8 mouse cellular contexts compared by ENCODE assay signal in genomic region chrX:56609623-56610317, GRCm38 (mm10). TPM values are rescaled to one million over a fixed set of nuclear protein-coding genes. Genes with fewer than 3 reads are reported as not detected.
DNase-seq lines count a peak whose midpoint lies in the region; ATAC-seq lines count a peak whose summit lies in the region.

TSS of gene Slc9a6 (plus strand) at chrX:56609757.

- H3K4me1 ChIP-seq in heart, embryonic 10.5 days, result peaks cover 3% of the 10 kb centered on the region; the same call in 1 of the 2 replicates
- H3K4me1 ChIP-seq in kidney, embryonic 15.5 days, result 0 out of 2 replicates have a peak, but pooled peaks cover 6% of the 10 kb centered on the region
- peaks cover 54% of the 10 kb centered on the region for H3K4me1 ChIP-seq in liver, embryonic 12.5 days
- no peaks in the 10 kb centered on the region for H3K4me1 ChIP-seq in stomach, embryonic 14.5 days (ENCODE audit: control insufficient read depth, insufficient read depth, low read length)

- peak; percentile 90 for DNase-seq in CD4-positive, CD25-positive, alpha-beta regulatory T cell, adult 2 months (ENCODE audit: low read depth, low spot score)
- peak; percentile 88 for DNase-seq in brain, adult 2 months (ENCODE audit: low read depth, low spot score)
- peak; percentile 86 for DNase-seq in heart, embryonic 10.5 days (ENCODE audit: low spot score)
- peak; percentile 44 to 65 for DNase-seq in natural killer cell, adult 2 months (ENCODE audit: low spot score in 2 of 2)

- no peaks in the 10 kb centered on the region for H3K27me3 ChIP-seq in heart, embryonic 10.5 days (ENCODE audit: insufficient read depth, poor library complexity, severe bottlenecking)
- no peaks in the 10 kb centered on the region for H3K27me3 ChIP-seq in kidney, embryonic 15.5 days
- no peaks in the 10 kb centered on the region for H3K27me3 ChIP-seq in liver, embryonic 12.5 days (replicated peaks)
- H3K27me3 ChIP-seq in stomach, embryonic 14.5 days (ENCODE audit: control insufficient read depth, insufficient read depth, low read length), result no peaks in the 10 kb centered on the region

- no peaks in the 10 kb centered on the region for H3K36me3 ChIP-seq in heart, embryonic 10.5 days
- H3K36me3 ChIP-seq in kidney, embryonic 15.5 days, result no peaks in the 10 kb centered on the region
- H3K36me3 ChIP-seq in liver, embryonic 12.5 days, result no peaks in the 10 kb centered on the region
- H3K36me3 ChIP-seq in stomach, embryonic 14.5 days (ENCODE audit: control insufficient read depth, insufficient read depth, low read length), result no peaks in the 10 kb centered on the region

- WGBS in heart, embryonic 10.5 days, result 14% methylated on average over 49 of the region's 50 CpGs
- 13% methylated on average over 33 of the region's 50 CpGs for WGBS in kidney, embryonic 15.5 days
- WGBS in liver, embryonic 12.5 days (ENCODE audit: insufficient replicate concordance), result 10% methylated on average over 28 of the region's 50 CpGs
- WGBS in stomach, embryonic 14.5 days, result 7% methylated on average over 36 of the region's 50 CpGs

- H3K9ac ChIP-seq in kidney, embryonic 15.5 days, result peak within 1 kb of the TSS; percentile 61
- peak within 1 kb of the TSS; percentile 76 for H3K9ac ChIP-seq in liver, embryonic 12.5 days
- H3K9ac ChIP-seq in stomach, embryonic 14.5 days (replicated peaks; ENCODE audit: low read depth, low read length), result peak within 1 kb of the TSS; percentile 53

- H3K4me2 ChIP-seq in kidney, embryonic 15.5 days, result peak within 1 kb of the TSS; percentile 66
- H3K4me2 ChIP-seq in liver, embryonic 12.5 days, result peak within 1 kb of the TSS; percentile 73
- H3K4me2 ChIP-seq in stomach, embryonic 14.5 days (replicated peaks; ENCODE audit: low read depth, low read length), result peak within 1 kb of the TSS; percentile 48

- peak within 1 kb of the TSS; percentile 66 for H3K4me3 ChIP-seq in heart, embryonic 10.5 days
- H3K4me3 ChIP-seq in kidney, embryonic 15.5 days (replicated peaks), result peak within 1 kb of the TSS; percentile 64
- peak within 1 kb of the TSS; percentile 74 for H3K4me3 ChIP-seq in liver, embryonic 12.5 days
- peak within 1 kb of the TSS; percentile 51 for H3K4me3 ChIP-seq in stomach, embryonic 14.5 days (ENCODE audit: low read depth, low read length)

- H3K9me3 ChIP-seq in heart, embryonic 10.5 days, result no peaks in the 10 kb centered on the region
- H3K9me3 ChIP-seq in kidney, embryonic 15.5 days (replicated peaks), result no peaks in the 10 kb centered on the region
- H3K9me3 ChIP-seq in liver, embryonic 12.5 days (replicated peaks), result no peaks in the 10 kb centered on the region
- no peaks in the 10 kb centered on the region for H3K9me3 ChIP-seq in stomach, embryonic 14.5 days (ENCODE audit: control insufficient read depth, low read depth, low read length)

- ATAC-seq in erythroblast, adult 5-6 weeks (replicated peaks; ENCODE audit: low FRiP score, poor library complexity, severe bottlenecking), result peak; percentile 98
- ATAC-seq in kidney, embryonic 15.5 days (replicated peaks; ENCODE audit: low FRiP score), result peak; percentile 98
- peak; percentile 94 for ATAC-seq in liver, embryonic 12.5 days
- peak; percentile 95 for ATAC-seq in stomach, embryonic 14.5 days (ENCODE audit: insufficient number of reproducible peaks, insufficient read depth, low FRiP score, low read depth)

- peak within 1 kb of the TSS; percentile 88 for H3K27ac ChIP-seq in heart, embryonic 10.5 days
- H3K27ac ChIP-seq in kidney, embryonic 15.5 days, result peak within 1 kb of the TSS; percentile 68
- H3K27ac ChIP-seq in liver, embryonic 12.5 days, result peak within 1 kb of the TSS; percentile 74
- peak within 1 kb of the TSS; percentile 27; the same call in 1 of the 2 replicates for H3K27ac ChIP-seq in stomach, embryonic 14.5 days (ENCODE audit: low read length)

RNA-seq across cellular contexts. Expression of gene Slc9a6, which starts in this region (rescaled TPM):
- total RNA-seq in erythroblast, adult 5-6 weeks (2015; ENCODE audit: low replicate concordance), result 2.9 and 7.7 TPM in 2 replicates
- total RNA-seq in erythroblast, adult 5-6 weeks (2017; ENCODE audit: low replicate concordance), result 1.4 and 1.9 TPM in 2 replicates
- 6.3 and 8.0 TPM in 2 replicates for polyA plus RNA-seq in heart, embryonic 10.5 days (2016; fragmentation: Nextera tagmentation; extraction: Ambion mirVana)
- polyA plus RNA-seq in kidney, embryonic 15.5 days (2015; fragmentation: Nextera tagmentation; extraction: Ambion mirVana), result 11.3 and 11.8 TPM in 2 replicates
- polyA plus RNA-seq in liver, embryonic 12.5 days (2016; fragmentation: Nextera tagmentation; extraction: Ambion mirVana), result 6.0 and 6.4 TPM in 2 replicates
- 11.9 and 12.4 TPM in 2 replicates for polyA plus RNA-seq in stomach, embryonic 14.5 days (2014; fragmentation: Nextera tagmentation; extraction: Ambion mirVana)

Comparison
In these comparisons a context has a peak if more than half of its experiments do, and no peak if none do; other contexts are left out.
1. Peak in every context shown above with its lines: DNase-seq, ATAC-seq, H3K4me3 ChIP-seq and H3K27ac ChIP-seq.
2. H3K27ac ChIP-seq: peak in every context shown above with its lines; median percentile 88 in heart, embryonic 10.5 days; 74 in liver, embryonic 12.5 days; 68 in kidney, embryonic 15.5 days; 27 in stomach, embryonic 14.5 days.